25 mouse cellular contexts compared by ENCODE assay signal in the genomic region with DNA sequence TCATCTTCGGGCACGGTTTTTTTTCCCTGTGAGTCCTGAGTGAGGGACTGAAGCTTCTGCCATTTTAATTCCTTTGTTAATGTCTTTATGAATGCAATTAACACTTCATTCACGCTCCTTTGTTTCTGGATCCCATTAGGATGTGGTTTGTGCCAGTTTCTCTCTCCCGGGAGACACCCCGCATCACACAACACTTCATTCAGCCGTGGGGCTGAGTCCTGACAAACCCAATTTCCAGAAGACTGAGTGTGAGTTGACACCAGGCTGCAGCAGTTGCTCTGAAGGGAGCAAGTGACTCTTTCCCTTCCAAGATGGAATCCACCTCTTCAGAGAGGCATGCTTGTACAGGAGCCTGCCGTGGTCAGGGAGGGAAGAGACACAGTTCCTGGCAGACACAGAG. TPM values are rescaled to one million over a fixed set of nuclear protein-coding genes. Genes with fewer than 3 reads are reported as not detected.
DNase-seq lines count a peak whose midpoint lies in the region; ATAC-seq and TF ChIP-seq lines count a peak whose summit lies in the region.
"Had no signal": no experiment of that assay in that cellular context is flagged by ENCODE, and none has a peak within 500 bp of the region (broad histone marks: within the 10 kb centered on the region; RNA-seq: fewer than 3 reads in every experiment).

No protein-coding gene starts in this region.

- no peak for TF ChIP-seq POLR2A in lung, adult 2 months (IDR thresholded peaks at IDR 0.05; ENCODE audit: borderline replicate concordance, extremely low read depth, low read depth, low read length)

- no peaks in the 10 kb centered on the region for H3K27me3 ChIP-seq in hindbrain, embryonic 11.5 days (ENCODE audit: control insufficient read depth, insufficient read depth, low read length)
- H3K27me3 ChIP-seq: heart, embryonic 13.5 days; intestine, embryonic 15.5 days had no signal

- WGBS in lung, adult 2 months, result 57% methylated on average over 7 of the region's 7 CpGs
- 49% methylated on average over 7 of the region's 7 CpGs for WGBS in hindbrain, embryonic 11.5 days

- no peak overlapping the region for H3K9ac ChIP-seq in hindbrain, embryonic 11.5 days (ENCODE audit: low read depth, low read length)
- H3K9ac ChIP-seq: embryonic facial prominence, embryonic 13.5 days; heart, embryonic 13.5 days; intestine, embryonic 15.5 days; limb, embryonic 13.5 days; liver, embryonic 14.5 days had no signal

- TF ChIP-seq CTCF in lung, adult 2 months (IDR thresholded peaks at IDR 0.05; ENCODE audit: insufficient read depth, low read length), result no peak

- no peaks in the 10 kb centered on the region for H3K4me1 ChIP-seq in lung, adult 2 months (ENCODE audit: control insufficient read depth, insufficient read depth, low read length)
- 0 out of 2 replicates have a peak, but pooled peaks cover 3% of the 10 kb centered on the region for H3K4me1 ChIP-seq in hindbrain, embryonic 11.5 days (replicated peaks; ENCODE audit: control insufficient read depth, insufficient read depth, low read length)
- H3K4me1 ChIP-seq: embryonic facial prominence, embryonic 13.5 days; intestine, embryonic 15.5 days had no signal

- no peak overlapping the region for H3K4me2 ChIP-seq in hindbrain, embryonic 11.5 days (replicated peaks; ENCODE audit: low read depth, low read length)
- H3K4me2 ChIP-seq: embryonic facial prominence, embryonic 13.5 days; heart, embryonic 13.5 days; intestine, embryonic 15.5 days; limb, embryonic 13.5 days; midbrain, embryonic 11.5 days had no signal

- H3K27ac ChIP-seq in hindbrain, embryonic 11.5 days (ENCODE audit: low read depth, low read length), result peak overlapping the region; percentile 14; the same call in 1 of the 2 replicates
- H3K27ac ChIP-seq: embryonic facial prominence, embryonic 13.5 days; heart, embryonic 13.5 days; intestine, embryonic 15.5 days; limb, embryonic 13.5 days; liver, embryonic 14.5 days; stomach, postnatal 0 days had no signal

- H3K36me3 ChIP-seq in hindbrain, embryonic 11.5 days (ENCODE audit: control insufficient read depth, insufficient read depth, low read length), result no peaks in the 10 kb centered on the region
- H3K36me3 ChIP-seq: embryonic facial prominence, embryonic 13.5 days; heart, embryonic 13.5 days; intestine, embryonic 15.5 days; limb, embryonic 13.5 days had no signal

- peak; percentile 29 for DNase-seq in embryo, embryonic 9.5 days (ENCODE audit: extremely low spot score)
- DNase-seq in embryo, embryonic 10 days (ENCODE audit: low spot score), result no peak
- DNase-seq in lung, postnatal 10 days, result peak; percentile 48
- no peak for DNase-seq in lung, adult 2 months
- no peak for DNase-seq in hindbrain, embryonic 11.5 days (ENCODE audit: low spot score)
- peak; percentile 35 for DNase-seq in retina, embryonic 14.5 days (ENCODE audit: low spot score)
- DNase-seq in spleen, adult 18-20 months, result no peak
- no peak for DNase-seq in layer of hippocampus, postnatal 25 days (ENCODE audit: extremely low spot score in 1 of 2, low spot score in 1 of 2)
- DNase-seq: cerebellum, postnatal 14 days; heart, adult 11 months; heart, postnatal 36 days; kidney, postnatal 4 days; right cerebral cortex, postnatal 14 days; thymus, postnatal 14 days had no signal

- no peaks in the 10 kb centered on the region for H3K9me3 ChIP-seq in hindbrain, embryonic 11.5 days (ENCODE audit: control insufficient read depth, low read length)
- H3K9me3 ChIP-seq: heart, embryonic 13.5 days; intestine, embryonic 15.5 days; limb, embryonic 13.5 days had no signal

- ATAC-seq in hindbrain, embryonic 11.5 days (ENCODE audit: low FRiP score), result no peak
- ATAC-seq: intestine, embryonic 15.5 days had no signal

- no peak overlapping the region for H3K4me3 ChIP-seq in lung, adult 2 months (replicated peaks; ENCODE audit: extremely low read depth, low read depth, low read length)
- no peak overlapping the region for H3K4me3 ChIP-seq in hindbrain, embryonic 11.5 days (ENCODE audit: low read depth, low read length)
- H3K4me3 ChIP-seq: embryonic facial prominence, embryonic 13.5 days; heart, embryonic 13.5 days; intestine, embryonic 15.5 days; limb, embryonic 13.5 days had no signal

RNA-seq across cellular contexts. Expression of gene Slc22a15, which starts 40.1 kb away (rescaled TPM):
- polyA plus RNA-seq in lung, adult 2 months (2012; rRNA removed), result 11.0 and 11.6 TPM in 2 replicates
- 8.4 and 10.1 TPM in 2 replicates for polyA plus RNA-seq in hindbrain, embryonic 11.5 days (2014; fragmentation: Nextera tagmentation; extraction: Ambion mirVana)
- total RNA-seq in layer of hippocampus, postnatal 25 days (2021), result 1 to 10 TPM; 8.6 to 9.8 TPM

RNA-seq across cellular contexts. Expression of gene Nhlh2, which starts 45.5 kb away (rescaled TPM):
- polyA plus RNA-seq in lung, adult 2 months (2012; rRNA removed), result not detected in 2 replicates
- 173 and 196 TPM in 2 replicates for polyA plus RNA-seq in hindbrain, embryonic 11.5 days (2014; fragmentation: Nextera tagmentation; extraction: Ambion mirVana)
- 1 to 10 TPM; 1.7 to 2.1 TPM for total RNA-seq in layer of hippocampus, postnatal 25 days (2021)
- total RNA-seq: adrenal gland, adult 18-20 months; gastrocnemius, adult 8-10 months; heart, postnatal 36 days; MEL had no signal
- polyA plus RNA-seq: heart, embryonic 13.5 days; intestine, embryonic 15.5 days; kidney, embryonic 14.5 days; liver, embryonic 14.5 days; stomach, postnatal 0 days had no signal

Comparison
In these comparisons a context has a peak if more than half of its experiments do, and no peak if none do; other contexts are left out.
1. DNase-seq: peak in embryo, embryonic 9.5 days (single experiment), lung, postnatal 10 days (single experiment) and retina, embryonic 14.5 days (single experiment); none in embryo, embryonic 10 days (single experiment), lung, adult 2 months (single experiment), hindbrain, embryonic 11.5 days (single experiment), spleen, adult 18-20 months (0 of 2) and layer of hippocampus, postnatal 25 days (0 of 2).
2. RNA of gene Nhlh2, which starts 45.5 kb away (polyA plus RNA-seq): 173 to 196 TPM in hindbrain, embryonic 11.5 days; not detected in lung, adult 2 months; every median in the first group is over 100 times any median in the second.